Mouse (Mus musculus): Measurements from ENCODE around the gene Clca3a1. TPM values are rescaled to one million over a fixed set of nuclear protein-coding genes. Genes with fewer than 3 reads are reported as not detected.

Gene Clca3a1
- 0.28 and 0.48 TPM in 2 replicates for polyA plus RNA-seq (2015; fragmentation: Nextera tagmentation; extraction: Ambion mirVana)

DNA sequence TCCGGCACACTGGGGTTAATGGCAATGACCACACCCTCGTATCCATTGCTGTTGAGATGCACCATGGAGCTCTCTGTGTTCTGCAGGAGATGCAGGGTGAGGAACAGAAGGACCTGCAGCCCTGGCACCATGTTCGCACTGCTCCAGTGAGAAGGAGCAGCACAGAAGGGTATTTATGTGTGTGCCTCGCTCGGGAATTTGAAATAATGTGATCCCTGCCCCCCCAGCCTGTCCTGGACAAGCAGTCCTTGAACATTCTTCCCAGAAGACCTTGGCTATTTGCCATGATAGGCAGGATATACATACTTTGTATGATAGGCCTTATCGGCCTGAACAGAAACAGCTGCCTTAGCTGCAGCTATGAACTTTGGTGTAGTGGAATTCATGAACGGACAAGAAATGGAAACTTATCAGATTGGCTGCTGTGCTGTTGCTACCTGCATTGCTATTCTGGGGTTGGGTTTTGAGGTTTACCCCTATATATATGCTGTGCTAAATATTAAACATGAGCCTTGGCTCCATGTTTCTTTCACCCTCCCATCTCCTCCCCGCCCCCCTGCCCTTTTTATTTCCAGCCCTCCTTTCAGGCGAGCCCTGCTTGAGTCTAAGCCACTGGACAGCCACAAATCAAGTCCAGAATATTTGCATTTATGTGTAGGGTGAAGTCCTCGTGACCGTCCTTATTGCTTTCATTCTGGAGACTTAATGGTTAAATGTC lies at the start of gene Clca3a1:
TSS of gene Clca3a1 (minus strand) at position 386 of the 718 bp plus-strand sequence.

DNA sequence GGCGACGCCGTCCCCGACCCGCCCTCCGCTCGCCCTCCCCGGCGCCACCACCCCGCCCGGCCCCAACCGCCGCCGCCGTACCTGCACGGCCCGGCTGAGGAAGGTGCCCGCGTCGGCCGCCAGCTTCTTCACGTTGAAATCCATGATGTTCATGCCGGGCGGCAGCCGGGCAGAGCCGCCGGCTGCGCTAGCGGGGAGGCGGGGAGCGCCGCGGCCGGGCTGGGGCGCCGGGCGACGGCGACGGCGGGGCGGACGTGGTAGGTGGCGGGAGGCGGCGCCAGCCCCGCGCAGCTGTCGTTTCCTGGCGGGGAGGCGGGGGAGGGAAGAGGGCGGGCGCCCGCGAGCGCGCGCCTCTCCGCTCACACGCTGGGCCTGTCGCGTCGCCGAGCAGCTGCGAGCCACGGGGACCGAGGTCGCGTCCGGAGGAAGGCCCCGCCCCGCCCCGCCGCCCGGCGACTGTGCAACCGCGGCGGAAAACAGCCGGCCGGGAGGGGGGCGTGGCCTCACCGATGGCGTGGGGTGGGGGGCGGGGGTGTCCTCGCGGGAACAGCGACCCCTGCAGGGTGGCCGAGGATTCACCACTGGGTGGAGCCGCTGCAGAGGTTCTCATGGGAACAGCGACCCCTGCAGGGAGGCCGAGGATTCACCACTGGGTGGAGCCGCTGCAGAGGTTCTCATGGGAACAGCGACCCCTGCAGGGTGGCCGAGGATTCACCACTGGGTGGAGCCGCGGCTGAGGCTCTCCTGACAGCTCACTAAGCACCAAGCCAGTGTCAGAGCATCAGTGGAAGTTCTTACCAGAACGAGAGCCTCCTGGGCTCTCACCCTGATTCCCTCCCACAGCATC lies 40.7 kb downstream of the Clca3a1 start, which contains the start of gene Sh3glb1:
TSS of gene Sh3glb1 (minus strand) at position 435 of the 847 bp plus-strand sequence.

Other genes with a start within 250 kb of the Clca3a1 start
- 13.2 and 14.7 TPM in 2 replicates for gene Hs2st1, start 190.8 kb downstream of the Clca3a1 start, polyA plus RNA-seq (2015; fragmentation: Nextera tagmentation; extraction: Ambion mirVana)
- 693 and 698 TPM in 2 replicates for gene Selenof, start 190.7 kb downstream of the Clca3a1 start, polyA plus RNA-seq (2015; fragmentation: Nextera tagmentation; extraction: Ambion mirVana)
- gene Sh3glb1, start 40.6 kb downstream of the Clca3a1 start, polyA plus RNA-seq (2015; fragmentation: Nextera tagmentation; extraction: Ambion mirVana), result 123 and 128 TPM in 2 replicates
- 0.14 and 0.43 TPM in 2 replicates for gene Clca3a2, start 58.5 kb upstream of the Clca3a1 start, polyA plus RNA-seq (2015; fragmentation: Nextera tagmentation; extraction: Ambion mirVana)
- not detected in 2 replicates for gene Clca3b, start 88.4 kb upstream of the Clca3a1 start, polyA plus RNA-seq (2015; fragmentation: Nextera tagmentation; extraction: Ambion mirVana)
- gene Clca4b, start 171.6 kb upstream of the Clca3a1 start, polyA plus RNA-seq (2015; fragmentation: Nextera tagmentation; extraction: Ambion mirVana), result not detected in 2 replicates
- not detected in 2 replicates for gene Clca4a, start 214.1 kb upstream of the Clca3a1 start, polyA plus RNA-seq (2015; fragmentation: Nextera tagmentation; extraction: Ambion mirVana)